Mouse (Mus musculus): ENCODE data around the gene Nacc2. TPM values are rescaled to one million over a fixed set of nuclear protein-coding genes. Genes with fewer than 3 reads are reported as not detected.
A peak's percentile ranks its signal among the peaks of the same experiment; 100 is the strongest.

Gene Nacc2
- polyA plus RNA-seq, 1 experiment from 2014 or later, result 5.5 TPM

DNA sequence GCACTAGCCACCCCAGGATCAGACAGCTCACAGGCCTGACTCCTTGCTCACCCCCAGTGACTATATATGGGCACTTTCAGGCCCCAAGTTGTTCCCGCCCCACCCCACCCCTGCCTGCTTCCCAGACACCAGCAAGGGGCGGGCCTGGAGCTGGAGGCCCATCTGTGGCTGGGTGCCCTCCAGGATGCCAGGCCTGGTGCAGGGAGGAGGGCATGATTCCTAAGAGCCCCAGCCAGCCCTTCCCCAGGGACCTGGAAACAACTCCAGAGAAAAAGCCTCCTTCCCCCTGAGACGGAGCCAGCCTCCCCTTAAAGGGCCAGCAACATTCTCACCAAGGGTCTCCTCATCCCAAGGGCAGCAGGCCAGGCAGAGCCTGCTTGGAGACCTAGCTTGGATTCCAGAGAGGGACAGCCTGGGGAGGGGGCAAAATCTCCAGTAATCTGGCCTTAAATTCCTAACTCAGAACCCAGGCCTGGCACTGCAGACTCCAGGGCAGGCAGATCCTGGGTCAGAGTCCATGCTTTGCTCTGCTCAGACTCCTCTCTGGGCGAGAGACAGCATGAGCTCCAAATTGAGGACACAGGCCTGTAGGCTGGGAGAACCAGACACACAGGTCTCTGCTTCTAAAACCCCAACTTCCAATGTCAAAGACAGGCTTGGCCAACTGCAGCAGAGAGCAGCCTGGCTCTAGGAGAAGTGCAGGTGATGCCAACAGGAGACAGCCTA, 4.3 kb downstream of the Nacc2 start:
- Histone ChIP-seq H3K27me3 (peaks cover 21% of the 10 kb centered on the region), H3K4me1 (peaks cover 30% of the 10 kb centered on the region), H3K27ac (peak overlapping the region; percentile 43), H3K9ac (0 out of 2 replicates have a peak overlapping the region, but pooled peaks have one; percentile 20), H3K36me3 (no peaks in the 10 kb centered on the region), H3K9me3 (no peaks in the 10 kb centered on the region), H3K4me3 (no peak overlapping the region), H3K4me2 (peak overlapping the region; percentile 10; the same call in 1 of the 2 replicates)
- no peak for ATAC-seq (ENCODE audit: insufficient number of reproducible peaks, low FRiP score, low TSS enrichment, low read depth)
- 40% methylated on average over 4 of the region's 4 CpGs for WGBS

DNA sequence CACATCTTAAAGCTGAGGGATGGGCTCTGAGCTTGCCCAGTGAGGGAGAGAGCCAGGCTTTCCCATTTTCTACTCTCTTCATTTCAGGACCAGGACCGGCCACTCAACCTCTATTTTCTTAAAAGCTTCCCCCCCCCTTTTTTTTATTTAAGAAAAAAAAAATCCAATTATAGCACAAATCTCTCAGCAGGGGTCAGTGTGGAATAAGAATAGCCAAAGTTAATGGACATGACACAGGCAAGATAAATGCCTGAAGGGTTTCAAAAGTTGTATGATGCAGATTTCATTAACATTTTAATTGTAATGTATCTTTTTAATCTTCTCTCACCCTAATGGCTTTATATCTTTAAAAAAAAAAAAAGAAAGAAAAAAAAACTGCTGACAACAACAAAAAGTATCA, 5.4 kb downstream of the Nacc2 start:
- H3K4me3 ChIP-seq, result no peak overlapping the region
- H3K9ac ChIP-seq, result no peak overlapping the region
- no peaks in the 10 kb centered on the region for H3K36me3 ChIP-seq
- H3K27me3 ChIP-seq, result peaks cover 21% of the 10 kb centered on the region
- no peak for ATAC-seq (ENCODE audit: insufficient number of reproducible peaks, low FRiP score, low TSS enrichment, low read depth)
- H3K4me1 ChIP-seq, result peaks cover 24% of the 10 kb centered on the region
- no peaks in the 10 kb centered on the region for H3K9me3 ChIP-seq
- 61% methylated on average over 1 of the region's 1 CpGs for WGBS
- H3K4me2 ChIP-seq, result no peak overlapping the region
- no peak overlapping the region for H3K27ac ChIP-seq

DNA sequence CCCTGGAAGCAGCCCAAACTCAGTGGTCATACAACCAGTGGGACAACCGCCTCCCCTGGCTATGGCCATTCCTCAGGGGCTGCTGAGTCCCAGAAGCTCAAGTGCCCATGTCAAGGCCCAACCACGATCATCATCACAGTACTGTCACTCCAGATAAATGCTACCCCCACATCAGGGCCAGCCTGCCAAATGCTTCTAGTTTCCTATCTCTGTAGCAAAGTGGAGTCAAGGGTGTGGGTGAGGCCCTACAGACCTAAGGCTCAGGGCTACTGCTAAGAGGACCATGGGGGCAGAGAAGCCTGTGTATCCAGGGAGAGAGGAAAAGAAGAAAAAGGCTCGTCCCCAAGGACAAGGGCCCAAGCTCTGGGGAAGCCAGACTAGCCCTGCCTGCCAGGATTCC, 6.5 kb downstream of the Nacc2 start:
- ATAC-seq (ENCODE audit: insufficient number of reproducible peaks, low FRiP score, low TSS enrichment, low read depth), result no peak
- Histone ChIP-seq H3K36me3 (no peaks in the 10 kb centered on the region), H3K9me3 (no peaks in the 10 kb centered on the region), H3K27ac (no peak overlapping the region), H3K4me3 (no peak overlapping the region), H3K4me1 (peaks cover 16% of the 10 kb centered on the region), H3K4me2 (no peak overlapping the region), H3K9ac (no peak overlapping the region), H3K27me3 (peaks cover 12% of the 10 kb centered on the region; the same call in 1 of the 2 replicates)
- 63% methylated on average over 3 of the region's 3 CpGs for WGBS

DNA sequence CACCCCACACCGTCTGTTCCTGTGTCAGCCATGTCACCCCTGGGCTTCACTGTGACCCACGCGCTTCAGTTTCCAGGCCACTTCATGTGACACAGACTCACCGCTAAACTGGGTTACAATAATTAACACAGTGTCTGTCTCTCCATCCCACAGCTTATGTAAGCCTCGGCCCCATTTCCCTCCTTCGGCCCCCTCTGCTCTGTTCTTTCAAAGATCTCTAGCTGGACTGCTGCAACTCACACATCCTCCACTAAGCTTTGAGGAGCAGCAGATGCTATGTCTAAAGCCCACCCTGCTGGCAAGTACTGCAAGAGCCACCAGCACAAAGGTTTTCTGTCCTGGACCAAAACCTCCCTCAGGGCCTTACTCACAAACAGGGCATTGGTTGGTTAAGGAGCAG, 7.8 kb downstream of the Nacc2 start:
- WGBS, result 81% methylated on average over 6 of the region's 6 CpGs

DNA sequence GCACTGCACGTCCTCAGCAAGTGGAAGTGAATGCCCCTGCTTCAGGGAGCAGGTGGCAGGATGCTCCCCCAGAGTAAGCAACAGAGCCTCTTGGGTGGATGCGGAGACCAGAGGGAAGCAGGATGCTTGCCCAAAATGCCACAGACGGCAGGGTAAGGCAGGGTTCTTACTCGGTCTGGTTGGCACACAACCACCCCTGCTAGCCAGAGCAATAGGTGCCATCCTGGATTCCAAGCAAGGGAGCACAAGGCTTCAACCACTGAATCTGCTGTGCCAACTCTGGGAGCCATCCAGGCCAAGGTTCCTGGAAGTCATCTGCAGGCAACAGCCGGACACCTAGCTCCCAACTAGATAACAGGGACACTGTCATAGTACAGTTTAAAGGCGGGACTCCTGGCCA, 14.8 kb downstream of the Nacc2 start:
- no peaks in the 10 kb centered on the region for H3K36me3 ChIP-seq
- no peak overlapping the region for H3K4me2 ChIP-seq
- H3K9me3 ChIP-seq, result no peaks in the 10 kb centered on the region
- H3K9ac ChIP-seq, result no peak overlapping the region
- no peaks in the 10 kb centered on the region for H3K27me3 ChIP-seq
- 75% methylated on average over 6 of the region's 6 CpGs for WGBS
- H3K27ac ChIP-seq, result no peak overlapping the region
- ATAC-seq (ENCODE audit: insufficient number of reproducible peaks, low FRiP score, low TSS enrichment, low read depth), result no peak
- H3K4me3 ChIP-seq, result no peak overlapping the region
- no peaks in the 10 kb centered on the region for H3K4me1 ChIP-seq

More for the DNA sequence above, 7.8 kb downstream of the Nacc2 start:
- no peaks in the 10 kb centered on the region for H3K9me3 ChIP-seq
- H3K27ac ChIP-seq, result no peak overlapping the region
- no peak overlapping the region for H3K4me2 ChIP-seq
- peaks cover 13% of the 10 kb centered on the region for H3K4me1 ChIP-seq
- H3K36me3 ChIP-seq, result no peaks in the 10 kb centered on the region
- no peak overlapping the region for H3K9ac ChIP-seq
- no peak for ATAC-seq (ENCODE audit: insufficient number of reproducible peaks, low FRiP score, low TSS enrichment, low read depth)
- H3K4me3 ChIP-seq, result no peak overlapping the region
- H3K27me3 ChIP-seq, result 0 out of 2 replicates have a peak, but pooled peaks cover 2% of the 10 kb centered on the region

DNA sequence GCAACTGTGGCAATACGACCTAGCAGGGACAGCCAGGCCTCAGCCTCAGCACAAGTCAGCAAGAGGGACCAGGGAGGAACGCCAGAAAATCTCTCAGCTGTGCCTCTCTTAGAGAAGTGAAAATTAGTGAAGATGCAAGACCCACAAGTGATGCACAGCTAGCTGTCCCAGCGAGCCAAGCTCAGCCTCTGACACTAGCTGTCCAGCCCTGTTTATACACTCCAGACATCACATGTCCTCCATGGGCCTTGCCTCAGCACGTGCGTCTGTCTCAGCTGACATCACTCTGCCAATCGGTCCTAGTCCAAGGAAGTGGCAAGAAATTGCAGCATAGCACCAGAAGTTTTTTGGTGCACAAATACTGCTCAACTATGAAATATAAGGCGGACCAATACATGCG, 16.0 kb downstream of the Nacc2 start:
- WGBS, result 82% methylated on average over 8 of the region's 8 CpGs

DNA sequence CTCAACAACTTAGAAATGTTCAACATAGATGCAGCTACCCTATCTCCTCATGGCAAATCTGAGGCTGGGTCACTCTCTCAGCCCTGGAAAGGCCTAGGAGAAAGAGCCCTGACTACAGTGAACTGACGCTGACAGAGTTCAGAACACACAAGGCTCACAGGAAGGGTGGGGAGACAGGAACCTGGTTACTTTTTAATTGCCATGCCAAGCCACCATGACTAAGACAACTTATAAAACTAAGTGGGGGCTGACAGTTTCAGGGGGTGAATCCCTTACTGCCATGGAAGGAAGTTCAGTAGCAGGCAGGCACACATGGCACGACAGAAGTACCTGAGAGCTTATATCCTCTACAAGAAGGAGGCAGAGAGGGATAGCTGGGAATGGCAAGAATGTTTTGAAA, 16.8 kb downstream of the Nacc2 start:
- Histone ChIP-seq H3K4me2 (no peak overlapping the region), H3K9me3 (no peaks in the 10 kb centered on the region), H3K4me3 (no peak overlapping the region), H3K9ac (no peak overlapping the region), H3K27ac (no peak overlapping the region), H3K27me3 (no peaks in the 10 kb centered on the region), H3K4me1 (no peaks in the 10 kb centered on the region), H3K36me3 (no peaks in the 10 kb centered on the region)
- WGBS, result 77% methylated on average over 2 of the region's 2 CpGs
- ATAC-seq (ENCODE audit: insufficient number of reproducible peaks, low FRiP score, low TSS enrichment, low read depth), result no peak

More for the DNA sequence above, 16.0 kb downstream of the Nacc2 start:
- H3K4me1 ChIP-seq, result no peaks in the 10 kb centered on the region
- no peak overlapping the region for H3K4me2 ChIP-seq
- no peak overlapping the region for H3K9ac ChIP-seq
- no peak overlapping the region for H3K27ac ChIP-seq
- ATAC-seq (ENCODE audit: insufficient number of reproducible peaks, low FRiP score, low TSS enrichment, low read depth), result no peak
- H3K27me3 ChIP-seq, result no peaks in the 10 kb centered on the region
- H3K36me3 ChIP-seq, result no peaks in the 10 kb centered on the region
- no peak overlapping the region for H3K4me3 ChIP-seq
- H3K9me3 ChIP-seq, result no peaks in the 10 kb centered on the region

DNA sequence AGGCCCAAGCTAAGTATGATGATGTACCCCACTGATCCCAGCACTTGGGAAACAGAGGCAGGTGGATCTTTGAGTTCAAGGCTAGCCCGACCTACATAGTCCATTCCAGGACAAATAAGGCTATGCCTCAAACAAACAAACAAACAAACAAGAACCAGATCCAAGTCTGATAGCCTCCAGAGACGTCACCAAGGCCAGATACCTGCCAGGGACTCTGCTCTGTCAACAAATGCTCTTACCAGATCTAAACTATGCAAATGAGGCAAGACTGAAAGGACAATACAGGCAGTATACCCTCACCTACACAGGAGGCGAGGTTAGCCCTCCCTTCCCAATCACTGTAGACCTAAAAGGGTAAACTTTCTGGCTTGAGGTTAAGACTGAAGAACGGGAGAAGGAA, 22.7 kb downstream of the Nacc2 start:
- H3K4me2 ChIP-seq, result no peak overlapping the region

DNA sequence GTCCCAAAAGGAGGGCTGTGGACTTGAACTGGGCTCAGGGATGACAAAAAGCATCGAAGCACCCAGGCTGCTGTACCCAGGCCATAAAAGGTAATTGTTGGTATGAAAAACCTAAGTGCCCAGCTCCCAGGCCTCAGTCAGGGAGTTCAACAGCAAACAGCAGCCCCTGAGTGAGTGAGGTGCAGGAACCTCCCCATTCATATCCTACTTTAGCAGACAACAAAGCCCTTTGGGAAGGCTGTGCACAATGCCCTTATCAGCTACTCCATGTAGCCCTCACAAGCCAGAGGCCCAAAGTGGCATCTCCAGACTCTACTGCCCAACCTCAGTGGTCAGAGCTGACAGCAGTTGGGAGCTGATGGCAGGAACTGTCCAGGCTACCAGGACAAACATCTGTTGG, 23.2 kb downstream of the Nacc2 start:
- H3K9ac ChIP-seq, result no peak overlapping the region
- 68% methylated on average over 1 of the region's 1 CpGs for WGBS

More for the DNA sequence above, 22.7 kb downstream of the Nacc2 start:
- no peak for ATAC-seq (ENCODE audit: insufficient number of reproducible peaks, low FRiP score, low TSS enrichment, low read depth)
- Histone ChIP-seq H3K27ac (no peak overlapping the region), H3K9me3 (no peaks in the 10 kb centered on the region), H3K9ac (no peak overlapping the region), H3K36me3 (no peaks in the 10 kb centered on the region), H3K27me3 (no peaks in the 10 kb centered on the region), H3K4me3 (no peak overlapping the region), H3K4me1 (peaks cover 7% of the 10 kb centered on the region; the same call in 1 of the 2 replicates)
- WGBS, result 64% methylated on average over 4 of the region's 4 CpGs

DNA sequence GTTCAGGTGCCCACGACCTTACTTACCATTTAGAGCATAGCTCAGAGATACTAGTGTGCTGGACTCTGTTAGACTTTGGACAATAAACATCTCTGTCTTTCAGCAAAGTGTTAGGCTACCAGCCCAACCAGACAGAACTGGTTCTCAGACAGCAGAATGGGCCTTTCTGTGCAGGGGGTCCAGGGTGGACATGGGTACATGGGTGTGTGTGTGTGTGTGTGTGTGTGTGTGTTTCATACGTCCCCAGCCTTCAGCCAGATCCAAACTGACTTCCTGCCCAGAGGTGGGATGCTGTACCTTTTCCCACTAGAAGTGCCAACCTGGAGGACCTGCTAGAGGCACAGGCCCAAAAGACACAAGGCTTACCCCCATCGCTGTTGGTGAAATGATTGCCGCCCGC, 23.8 kb downstream of the Nacc2 start:
- H3K27ac ChIP-seq, result no peak overlapping the region
- WGBS, result 58% methylated on average over 5 of the region's 5 CpGs
- no peak overlapping the region for H3K4me2 ChIP-seq
- no peaks in the 10 kb centered on the region for H3K9me3 ChIP-seq
- H3K4me1 ChIP-seq, result peaks cover 7% of the 10 kb centered on the region; the same call in 1 of the 2 replicates
- no peak overlapping the region for H3K9ac ChIP-seq
- H3K4me3 ChIP-seq, result no peak overlapping the region
- no peaks in the 10 kb centered on the region for H3K27me3 ChIP-seq
- no peaks in the 10 kb centered on the region for H3K36me3 ChIP-seq
- no peak for ATAC-seq (ENCODE audit: insufficient number of reproducible peaks, low FRiP score, low TSS enrichment, low read depth)

More for the DNA sequence above, 23.2 kb downstream of the Nacc2 start:
- Histone ChIP-seq H3K9me3 (no peaks in the 10 kb centered on the region), H3K4me1 (peaks cover 7% of the 10 kb centered on the region; the same call in 1 of the 2 replicates), H3K27ac (no peak overlapping the region), H3K27me3 (no peaks in the 10 kb centered on the region), H3K36me3 (no peaks in the 10 kb centered on the region), H3K4me2 (no peak overlapping the region), H3K4me3 (no peak overlapping the region)
- ATAC-seq (ENCODE audit: insufficient number of reproducible peaks, low FRiP score, low TSS enrichment, low read depth), result no peak

DNA sequence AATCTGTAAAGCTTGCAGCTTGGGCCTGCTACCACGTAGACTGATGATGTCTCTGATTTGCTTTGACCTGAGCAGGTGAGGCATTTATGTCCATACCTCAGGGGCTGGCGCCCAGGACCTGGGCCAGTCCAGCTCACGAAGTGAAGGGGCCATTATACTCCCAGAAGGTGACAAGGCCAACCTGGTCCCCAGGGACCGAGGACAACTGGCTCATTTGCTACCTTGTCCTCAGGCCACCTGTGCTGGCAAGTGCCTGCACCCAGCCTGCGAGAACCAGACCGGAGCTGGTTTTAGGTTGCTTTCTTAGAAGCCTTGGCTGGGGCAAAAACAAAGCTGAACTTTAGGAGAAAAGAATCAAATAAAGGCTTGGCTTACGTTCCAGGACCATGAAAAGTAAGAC, 29.1 kb downstream of the Nacc2 start:
- 0 out of 2 replicates have a peak, but pooled peaks cover 4% of the 10 kb centered on the region for H3K27me3 ChIP-seq
- peaks cover 10% of the 10 kb centered on the region; the same call in 1 of the 2 replicates for H3K36me3 ChIP-seq
- no peak for ATAC-seq (ENCODE audit: insufficient number of reproducible peaks, low FRiP score, low TSS enrichment, low read depth)
- H3K4me2 ChIP-seq, result no peak overlapping the region
- H3K9me3 ChIP-seq, result no peaks in the 10 kb centered on the region
- no peak overlapping the region for H3K27ac ChIP-seq
- H3K9ac ChIP-seq, result no peak overlapping the region
- no peak overlapping the region for H3K4me3 ChIP-seq
- H3K4me1 ChIP-seq, result peaks cover 25% of the 10 kb centered on the region
- 82% methylated on average over 7 of the region's 7 CpGs for WGBS

DNA sequence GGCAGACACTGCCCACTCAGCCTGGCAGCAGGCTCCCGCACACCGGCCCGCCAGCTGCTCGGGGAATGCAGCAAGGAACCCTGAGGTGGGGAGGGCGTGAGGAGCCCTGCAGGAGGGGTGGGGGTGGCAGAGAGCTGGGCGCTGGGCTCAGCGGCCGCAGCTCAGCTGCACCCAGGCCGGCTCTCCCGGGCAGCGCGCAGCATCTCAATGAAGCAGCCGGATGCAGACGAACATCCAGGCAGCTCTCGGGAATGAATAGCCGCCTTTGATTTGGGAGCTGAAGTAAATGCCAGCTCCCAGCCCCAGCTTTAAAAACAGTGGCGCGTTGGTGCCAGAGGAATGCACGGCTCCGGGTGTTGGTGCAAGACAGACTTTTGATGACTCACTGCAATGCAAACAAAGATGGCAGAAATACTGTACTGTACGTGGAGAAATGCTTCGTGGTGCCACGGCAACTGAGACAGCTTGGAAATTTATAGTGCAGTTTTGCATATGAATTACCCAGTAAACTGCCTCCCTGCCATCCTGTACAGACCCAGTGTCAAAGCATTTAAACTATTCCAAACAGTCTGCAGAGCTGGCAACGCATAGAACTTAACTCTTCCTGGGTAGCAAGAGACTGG, 31.1 kb downstream of the Nacc2 start:
- peak overlapping the region; percentile 97 for H3K4me2 ChIP-seq
- WGBS, result under 1% methylated on average over 24 of the region's 24 CpGs
- peak overlapping the region; percentile 56 for H3K4me3 ChIP-seq
- peak; percentile 57 for ATAC-seq (ENCODE audit: insufficient number of reproducible peaks, low FRiP score, low TSS enrichment, low read depth)
- peak overlapping the region; percentile 58 for H3K9ac ChIP-seq
- H3K9me3 ChIP-seq, result no peaks in the 10 kb centered on the region
- peaks cover 25% of the 10 kb centered on the region for H3K4me1 ChIP-seq
- H3K27ac ChIP-seq, result peak overlapping the region; percentile 90
- H3K36me3 ChIP-seq, result peaks cover 10% of the 10 kb centered on the region; the same call in 1 of the 2 replicates
- H3K27me3 ChIP-seq, result 0 out of 2 replicates have a peak, but pooled peaks cover 4% of the 10 kb centered on the region

Measured in limb, embryonic 15.5 days (tissue).